Mouse (Mus musculus) embryo, embryonic 10.5 days (tissue): Measurements from ENCODE around the gene Kpna1.
"Not testable (repeated sequence)": the region's sequence is repeated elsewhere in the genome, so short reads cannot be mapped to it uniquely, and the experiment has no call there.

Experiments
- DNase-seq: peaks from one replicate; pipeline ENCODE4 v3.0.0-alpha.2; 2015; ENCODE audit warnings: low spot score

The Kpna1 gene

DNA sequence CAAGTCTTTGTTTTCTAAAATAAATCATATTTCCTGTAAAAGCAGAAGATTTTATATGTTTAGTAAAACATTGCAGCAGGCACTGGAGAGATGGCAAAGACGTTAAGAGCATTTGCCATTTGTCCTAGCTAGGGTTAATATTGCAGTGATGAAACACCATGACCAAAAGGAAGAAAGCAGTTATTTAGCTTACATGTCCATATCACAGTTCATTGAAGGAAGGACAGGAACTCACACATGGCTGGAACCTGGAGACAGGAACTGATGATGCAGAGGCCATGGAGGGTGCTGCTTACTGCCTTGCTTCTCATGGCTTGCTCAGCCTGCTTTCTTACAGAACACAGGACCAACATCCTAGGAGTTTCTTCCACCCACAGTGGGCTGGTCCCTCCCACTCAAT, 13.8 kb downstream of the Kpna1 start:
- DNase-seq, result no peak

DNA sequence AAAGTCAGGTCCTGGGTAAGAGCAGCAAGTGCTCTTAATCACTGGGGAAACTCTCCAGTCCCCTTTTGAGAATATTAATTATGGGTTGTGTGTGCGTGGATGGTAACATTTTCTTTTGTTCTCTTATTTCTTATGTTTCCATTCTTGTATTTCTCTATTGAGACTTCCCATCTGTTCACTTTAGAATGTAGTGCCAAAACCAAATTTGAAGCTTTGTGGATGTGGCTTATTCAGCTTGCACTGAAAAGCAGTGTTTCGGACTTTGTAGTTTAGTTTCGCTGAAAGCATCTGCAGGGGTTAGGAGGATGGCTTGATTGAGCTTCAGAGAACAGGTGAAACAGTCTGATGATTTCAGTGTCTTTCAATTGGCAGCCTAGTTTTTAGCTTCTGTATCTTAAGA, 14.8 kb downstream of the Kpna1 start:
- DNase-seq, result no peak

DNA sequence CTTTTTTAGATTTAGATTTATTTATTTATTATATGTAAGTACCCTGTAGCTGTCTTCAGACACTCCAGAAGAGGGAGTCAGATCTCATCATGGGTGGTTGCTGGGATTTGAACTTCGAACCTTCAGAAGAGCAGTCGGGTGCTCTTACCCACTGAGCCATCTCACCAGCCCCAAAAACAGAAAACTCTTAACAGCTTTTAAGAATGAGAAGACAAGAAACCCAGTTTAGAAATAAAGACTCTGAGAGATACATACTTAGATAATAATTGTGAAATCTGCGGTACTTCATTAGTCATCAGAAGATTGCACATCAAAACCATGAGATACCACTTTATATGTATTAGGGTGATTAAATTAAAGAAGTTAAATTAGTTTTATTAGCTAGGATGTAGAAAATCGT, 20.3 kb downstream of the Kpna1 start:
- DNase-seq, result not testable (repeated sequence)

DNA sequence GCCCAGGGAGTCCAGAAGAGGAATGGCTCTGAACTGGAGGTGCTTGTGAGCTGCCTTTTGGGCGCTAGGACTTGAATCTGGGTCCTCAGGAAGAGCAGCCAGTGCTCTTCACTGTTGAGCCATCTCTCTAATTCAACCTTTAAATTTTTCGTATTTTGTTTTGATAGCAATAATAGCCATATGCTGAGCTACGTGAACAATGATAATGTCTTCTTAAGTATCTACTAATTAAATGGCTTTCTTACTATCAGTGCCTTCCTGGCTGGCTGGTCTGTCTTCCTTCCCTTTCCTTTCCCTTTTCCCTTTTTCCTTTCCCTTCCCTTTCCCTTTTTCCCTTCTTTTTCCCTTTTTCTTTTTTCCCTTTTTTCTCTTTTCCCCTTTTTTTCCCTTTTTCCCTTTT, 29.8 kb downstream of the Kpna1 start:
- DNase-seq, result no peak

DNA sequence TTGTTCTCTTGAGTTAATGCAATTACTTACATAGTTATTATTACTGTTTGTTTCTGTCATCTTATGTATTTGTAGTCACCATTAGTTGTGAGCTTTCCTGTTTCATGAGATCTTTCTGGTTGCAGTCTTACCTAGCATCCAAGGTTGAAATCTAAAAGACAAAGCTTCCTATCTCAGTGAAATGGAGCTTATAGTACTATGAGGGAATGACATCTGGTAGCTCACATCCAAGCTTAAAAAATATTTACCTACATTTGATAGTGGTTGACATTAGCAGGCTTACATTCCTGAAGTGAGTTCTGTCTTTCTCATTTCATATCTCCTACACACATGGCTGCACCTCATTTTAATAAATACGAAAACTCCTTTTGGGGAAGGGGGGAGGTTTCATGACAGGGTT, 37.8 kb downstream of the Kpna1 start:
- DNase-seq, result no peak

DNA sequence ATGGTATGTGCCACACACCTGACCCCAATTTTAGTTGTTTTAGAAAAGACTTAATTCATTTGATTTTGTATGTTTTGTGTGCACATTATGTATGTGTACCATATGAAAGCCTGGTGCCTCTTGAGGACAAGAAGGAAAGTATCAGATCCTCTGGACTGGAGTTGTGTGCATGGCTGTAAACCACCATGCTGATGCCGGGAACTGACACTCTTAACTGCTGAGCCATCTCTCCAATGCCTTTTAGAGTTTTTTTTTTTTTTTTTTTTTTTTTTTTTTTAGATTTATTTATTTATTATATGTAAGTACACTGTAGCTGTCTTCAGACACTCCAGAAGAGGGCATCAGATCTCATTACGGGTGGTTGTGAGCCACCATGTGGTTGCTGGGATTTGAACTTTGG, 49.6 kb downstream of the Kpna1 start:
- not testable (repeated sequence) for DNase-seq

DNA sequence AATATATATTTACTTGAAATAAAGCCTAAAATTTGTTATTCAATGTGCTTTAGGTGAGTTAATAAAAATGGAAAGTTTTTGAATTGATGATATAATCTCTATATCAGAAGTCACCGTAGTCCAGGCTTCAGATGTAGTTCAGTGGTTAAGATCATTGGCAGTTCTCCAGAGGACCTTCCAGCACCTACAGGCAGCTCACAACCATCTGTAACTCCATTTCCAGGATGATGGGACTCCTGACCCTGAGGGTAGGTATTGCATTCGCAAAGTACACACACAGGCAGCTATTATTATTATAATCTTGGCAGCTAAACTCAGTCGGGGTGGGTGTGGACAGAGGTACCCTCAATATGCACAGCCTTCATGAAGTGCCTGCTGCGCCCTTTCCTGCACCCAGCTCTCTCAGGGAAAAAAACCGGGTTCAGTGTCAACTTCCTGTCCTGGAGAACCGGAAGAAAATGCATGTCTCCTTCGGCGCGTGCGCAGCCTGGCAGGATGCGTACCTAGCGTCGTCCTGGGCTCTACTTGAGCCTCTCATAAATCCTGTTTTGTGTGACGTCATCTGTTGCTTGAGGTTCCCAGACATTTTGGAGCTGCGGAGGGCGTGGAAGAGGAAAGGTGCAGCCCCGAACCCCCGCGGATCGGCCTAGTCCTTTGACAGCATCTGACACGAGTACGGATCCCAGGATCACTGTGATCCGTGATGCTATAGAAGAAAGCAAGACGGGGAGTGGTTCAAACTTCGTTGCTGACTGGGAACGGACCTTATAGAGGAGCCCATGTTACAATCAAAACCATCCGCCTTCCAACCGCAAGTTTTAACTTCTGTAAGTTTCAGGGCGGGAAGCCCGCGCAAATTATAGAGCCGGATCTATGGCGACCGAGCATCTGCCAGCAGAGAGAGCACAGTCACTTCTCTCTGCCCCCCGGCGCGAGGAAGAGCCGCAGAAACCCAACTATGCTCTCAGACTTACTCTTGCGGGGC, 62.4 kb downstream of the Kpna1 start, which contains the start of gene Wdr5b:
Gene Wdr5b, plus strand, starts transcription at position 551 of the 985 bp plus-strand sequence.
- peak; percentile 98 for DNase-seq

DNA sequence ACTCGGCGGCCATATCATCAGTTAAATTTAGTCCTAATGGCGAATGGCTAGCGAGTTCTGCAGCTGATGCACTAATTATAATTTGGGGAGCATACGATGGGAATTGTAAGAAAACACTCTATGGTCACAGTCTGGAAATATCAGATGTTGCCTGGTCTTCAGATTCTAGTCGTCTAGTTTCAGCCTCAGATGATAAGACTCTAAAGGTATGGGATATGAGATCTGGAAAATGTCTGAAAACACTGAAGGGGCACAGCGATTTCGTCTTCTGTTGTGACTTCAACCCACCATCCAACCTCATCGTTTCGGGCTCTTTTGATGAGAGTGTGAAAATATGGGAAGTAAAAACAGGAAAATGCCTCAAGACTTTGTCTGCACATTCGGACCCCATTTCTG, 63.1 kb downstream of the Kpna1 start:
- no peak for DNase-seq

DNA sequence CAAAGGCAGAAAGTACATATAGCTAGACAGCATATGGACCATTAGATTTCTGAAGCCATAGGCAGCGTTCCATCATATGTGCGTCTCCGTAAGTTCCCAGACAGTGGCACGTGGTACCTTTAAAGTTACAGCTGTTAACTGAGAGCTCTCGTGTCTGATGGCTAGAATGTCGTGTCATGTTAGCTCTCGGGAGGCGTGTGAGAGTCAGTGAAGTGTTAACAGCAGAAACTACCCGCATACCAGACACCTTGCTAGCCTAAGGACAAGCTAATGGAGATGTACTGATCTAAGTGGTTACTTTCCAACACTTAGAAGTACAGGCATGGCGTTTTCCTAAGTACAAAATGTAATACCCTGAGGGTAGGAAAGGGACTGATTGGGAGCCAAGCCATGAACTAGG, 64.5 kb downstream of the Kpna1 start:
- DNase-seq, result no peak

DNA sequence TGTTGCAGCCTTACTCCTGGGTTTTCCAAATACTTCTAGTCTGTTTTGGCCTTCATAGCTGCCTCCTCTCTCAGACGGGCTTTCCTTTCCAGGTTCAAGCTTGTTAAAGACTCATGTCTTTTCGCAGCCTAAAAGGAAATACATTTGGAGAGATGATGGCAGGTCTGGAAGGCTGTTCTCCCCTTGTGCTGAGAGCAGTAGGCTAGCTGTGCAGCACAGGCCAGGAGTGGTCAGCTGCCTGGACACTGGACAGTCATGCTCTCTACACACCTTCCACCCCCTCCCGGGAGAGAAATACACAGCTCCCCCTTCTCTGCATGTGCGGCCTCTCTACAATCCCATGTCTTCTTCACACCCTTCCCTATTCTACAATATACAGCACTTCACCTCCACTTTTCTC, 65.4 kb downstream of the Kpna1 start:
- DNase-seq, result no peak

DNA sequence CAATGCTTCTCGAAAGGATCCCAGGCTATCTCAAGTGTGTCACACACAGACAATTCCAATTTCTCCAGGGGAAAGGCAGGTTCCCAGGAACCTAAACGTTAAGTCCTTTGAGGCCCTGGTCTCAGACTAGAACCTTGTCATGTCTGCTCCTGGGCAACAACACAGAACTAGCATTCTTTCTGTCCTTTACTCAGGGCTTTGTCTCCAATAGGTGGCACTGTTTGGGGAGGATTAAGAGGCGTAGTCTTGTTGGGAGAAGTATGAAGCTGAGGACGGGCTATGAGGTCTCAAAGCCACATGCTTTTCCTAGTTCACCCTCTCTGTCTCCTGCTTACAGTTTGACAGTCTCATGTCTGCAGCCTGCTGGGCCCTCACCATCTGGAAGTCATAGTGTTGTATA, 69.0 kb downstream of the Kpna1 start:
- no peak for DNase-seq

DNA sequence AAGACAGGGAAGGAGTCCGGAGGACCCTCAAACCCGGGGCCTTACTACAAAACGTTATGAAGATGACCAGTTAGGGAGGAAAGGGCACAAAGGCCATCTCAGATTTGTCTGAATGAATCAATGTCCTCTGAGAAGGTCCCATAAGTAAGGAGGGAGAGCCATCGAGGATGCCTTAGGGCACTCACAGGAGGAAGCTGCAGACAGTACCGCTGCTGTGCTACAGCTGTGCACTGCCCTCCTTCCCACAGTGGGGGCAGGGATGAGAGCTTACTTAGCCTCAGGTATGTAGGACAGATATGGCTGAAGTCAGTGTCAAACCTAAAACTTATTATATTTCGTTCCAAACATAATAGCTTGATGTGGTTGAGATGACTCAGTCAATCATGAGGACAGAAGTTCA, 72.9 kb downstream of the Kpna1 start:
- no peak for DNase-seq

DNA sequence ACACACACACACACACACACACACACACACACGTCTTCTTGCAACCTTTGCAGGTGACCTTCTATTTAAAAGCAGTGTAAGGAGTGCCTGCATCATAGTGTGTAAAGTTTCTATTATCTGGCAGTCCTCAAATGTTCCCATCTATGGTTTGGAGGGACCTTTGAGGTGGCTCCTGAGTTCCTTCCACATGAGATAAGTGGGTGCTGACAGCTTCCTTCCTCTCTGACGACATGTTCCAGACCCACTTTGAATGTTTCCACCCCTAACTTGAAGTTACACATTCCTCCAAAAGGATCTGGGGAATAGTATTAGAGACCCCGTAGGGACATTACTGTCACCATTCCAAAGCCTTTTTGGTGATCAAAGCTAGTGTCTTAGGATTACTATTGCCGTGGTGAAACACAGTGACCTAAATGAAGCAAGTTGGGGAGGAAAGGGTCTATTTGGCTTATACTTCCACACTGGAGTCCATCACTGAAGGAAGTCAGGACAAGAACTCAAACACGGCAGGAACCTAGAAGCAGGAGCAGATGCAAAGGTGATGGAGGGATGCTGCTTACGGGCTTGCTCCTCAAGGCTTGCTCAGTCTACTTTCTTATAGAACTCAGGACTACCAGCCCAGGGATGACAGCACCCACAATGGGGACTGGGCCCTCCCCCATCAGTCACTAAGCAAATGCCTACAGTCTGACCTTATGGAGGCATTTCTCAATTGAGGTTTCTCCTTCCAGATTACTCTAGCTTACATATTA, 75.2 kb downstream of the Kpna1 start:
- no peak for DNase-seq

DNA sequence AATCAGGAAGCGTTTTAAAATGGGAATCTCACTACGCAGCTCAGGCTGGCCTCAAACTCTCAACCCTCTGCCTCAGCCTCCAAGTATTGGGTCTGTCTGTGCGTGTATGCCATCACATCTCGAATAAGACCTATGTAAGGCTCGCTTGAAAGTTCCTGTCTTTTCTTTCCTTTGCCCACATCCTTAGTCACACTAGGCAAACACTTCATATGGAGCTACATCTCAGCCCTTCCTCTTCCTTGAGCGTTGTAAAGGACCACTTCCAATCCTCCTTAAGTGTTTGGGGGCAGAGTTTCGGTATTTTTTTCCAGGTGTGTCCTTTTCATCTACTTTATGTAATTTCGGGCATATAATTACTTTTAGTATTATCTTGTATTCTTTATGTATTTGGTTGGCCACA, 76.4 kb downstream of the Kpna1 start:
- DNase-seq, result no peak

DNA sequence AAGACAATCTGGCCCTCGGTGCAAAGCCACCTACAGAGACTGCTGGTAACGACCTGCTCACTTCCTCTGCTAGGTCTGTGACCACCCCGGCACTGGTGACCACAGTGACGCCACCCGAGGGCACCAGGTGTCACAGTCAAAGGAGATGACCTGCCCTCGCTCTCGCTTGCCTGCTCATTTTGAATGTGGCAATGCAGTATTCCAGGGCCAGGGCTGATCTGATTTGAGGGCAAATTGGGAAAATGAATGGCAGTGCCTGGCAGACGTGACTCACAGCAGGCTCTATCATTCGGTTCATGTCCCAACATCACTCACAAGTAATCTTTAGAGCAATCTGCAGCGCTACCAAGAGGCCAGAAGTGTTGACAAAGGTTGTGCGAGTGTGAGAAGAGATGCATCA, 77.9 kb downstream of the Kpna1 start:
- no peak for DNase-seq

DNA sequence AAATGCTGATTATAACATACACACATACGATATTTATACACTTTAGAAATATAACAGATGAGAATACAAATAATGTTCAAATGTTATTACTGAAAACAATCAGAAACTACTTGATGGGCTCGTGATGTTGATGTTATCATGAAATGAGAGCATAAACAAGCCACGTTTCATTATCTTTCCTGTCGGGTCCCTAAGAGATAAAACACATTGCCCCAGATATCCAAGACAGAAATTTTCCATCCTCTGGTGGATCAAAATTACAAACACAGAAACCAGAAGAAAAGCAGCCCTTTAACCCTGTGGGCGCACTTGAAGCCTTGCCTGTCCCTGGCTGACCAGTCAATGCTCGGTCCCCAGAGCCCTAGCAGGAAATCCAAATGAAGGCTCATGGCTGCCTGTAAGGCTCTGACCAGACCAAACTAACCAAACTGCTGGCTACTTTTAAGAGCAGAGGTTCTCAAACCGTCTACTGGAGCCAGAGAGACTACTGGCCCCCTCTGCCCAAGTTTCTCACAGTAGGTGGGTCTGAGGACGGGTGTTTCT, 79.5 kb downstream of the Kpna1 start:
- no peak for DNase-seq

DNA sequence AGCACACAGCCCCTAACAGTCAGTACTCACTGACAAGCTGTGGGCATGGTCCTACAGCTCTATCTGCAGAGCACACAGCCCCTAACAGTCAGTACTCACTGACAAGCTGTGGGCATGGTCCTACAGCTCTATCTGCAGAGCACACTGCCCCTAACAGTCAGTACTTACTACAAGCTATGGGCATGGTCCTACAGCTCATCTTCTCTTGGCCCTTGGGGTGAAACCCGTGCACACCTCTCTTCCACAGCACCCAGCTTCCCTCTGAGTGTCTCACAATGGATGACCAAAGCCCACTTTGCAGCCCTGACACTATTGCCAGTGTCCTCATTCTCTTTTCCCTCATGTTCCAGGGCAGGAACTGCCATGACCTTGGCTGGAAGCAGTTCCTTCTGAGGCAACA, 84.0 kb downstream of the Kpna1 start:
- DNase-seq, result not testable (repeated sequence)

DNA sequence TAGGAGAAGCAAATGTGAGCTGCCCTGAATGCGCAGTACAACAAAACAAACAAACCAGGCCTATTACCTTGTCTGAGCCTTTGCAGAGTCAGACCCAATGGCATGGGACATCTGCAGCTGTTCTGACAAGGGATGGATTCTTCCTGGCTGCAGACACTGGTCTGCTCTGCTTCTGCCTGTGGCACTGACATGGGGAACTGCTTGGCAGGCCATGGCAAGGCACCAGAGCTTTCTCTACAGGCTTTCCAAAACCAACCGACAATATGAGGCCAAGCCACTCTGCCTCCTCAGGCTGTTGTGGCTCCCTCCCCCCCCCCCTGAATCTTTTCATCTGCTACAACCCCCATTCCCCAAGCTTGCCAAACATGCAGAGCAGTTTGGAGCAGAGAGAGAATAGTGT, 84.8 kb downstream of the Kpna1 start:
- DNase-seq, result no peak

DNA sequence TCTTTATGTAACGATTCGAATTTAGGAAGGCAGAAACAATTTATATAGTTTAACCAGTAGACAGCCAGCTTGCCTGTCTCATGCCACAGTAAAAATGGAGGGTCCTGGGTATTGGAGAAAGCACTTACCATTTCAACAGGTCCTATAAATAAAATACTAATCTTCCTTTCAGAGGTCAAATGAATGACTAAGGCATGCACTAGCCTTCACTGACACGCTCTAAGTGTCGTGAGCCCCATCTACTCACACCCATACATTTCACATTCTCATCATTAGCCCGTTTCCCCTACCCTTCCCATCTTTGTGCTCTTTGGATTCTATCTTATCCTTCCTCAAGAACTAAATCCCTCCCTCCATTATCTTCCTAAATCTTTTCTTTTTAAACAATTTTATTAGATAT, 86.4 kb downstream of the Kpna1 start:
- DNase-seq, result no peak

DNA sequence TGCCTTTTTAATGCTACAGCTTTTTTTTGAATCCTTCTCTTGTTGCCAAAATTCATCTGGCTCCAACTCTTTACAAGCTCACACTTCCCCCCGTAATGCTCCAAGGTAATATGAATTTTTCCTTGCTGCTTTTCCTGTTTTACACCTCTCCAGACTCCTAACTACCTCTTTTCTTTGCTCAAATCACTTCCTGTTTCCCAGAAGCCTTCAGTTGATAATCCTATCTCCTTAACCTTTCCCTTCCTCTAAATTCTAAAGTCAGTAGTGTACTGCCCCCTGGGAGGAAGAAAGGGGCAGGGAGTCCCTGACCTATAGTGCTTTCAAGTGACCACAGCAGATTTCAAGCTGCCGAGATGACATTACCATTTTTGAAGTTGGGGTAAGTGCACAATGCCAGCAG, 89.1 kb downstream of the Kpna1 start:
- DNase-seq, result no peak

DNA sequence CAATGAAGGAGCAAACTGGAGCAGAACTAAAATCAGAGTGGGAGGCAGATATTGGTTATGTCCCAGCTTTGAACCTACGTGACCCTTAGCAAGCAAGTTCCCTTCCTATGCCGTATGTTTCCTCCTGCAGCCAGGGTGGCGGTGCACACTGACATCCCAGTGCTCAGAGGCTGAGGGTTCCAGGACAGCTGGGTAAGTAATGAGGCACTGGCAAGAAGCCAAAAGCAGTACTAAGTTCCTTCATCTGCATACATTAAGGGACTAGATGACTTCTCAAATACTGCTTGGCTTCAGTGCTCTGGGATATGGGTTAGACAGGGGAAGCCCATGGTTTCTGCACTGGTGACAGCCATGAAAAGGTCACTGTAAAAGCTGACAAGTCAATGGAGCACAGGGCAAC, 89.8 kb downstream of the Kpna1 start:
- DNase-seq, result no peak

DNA sequence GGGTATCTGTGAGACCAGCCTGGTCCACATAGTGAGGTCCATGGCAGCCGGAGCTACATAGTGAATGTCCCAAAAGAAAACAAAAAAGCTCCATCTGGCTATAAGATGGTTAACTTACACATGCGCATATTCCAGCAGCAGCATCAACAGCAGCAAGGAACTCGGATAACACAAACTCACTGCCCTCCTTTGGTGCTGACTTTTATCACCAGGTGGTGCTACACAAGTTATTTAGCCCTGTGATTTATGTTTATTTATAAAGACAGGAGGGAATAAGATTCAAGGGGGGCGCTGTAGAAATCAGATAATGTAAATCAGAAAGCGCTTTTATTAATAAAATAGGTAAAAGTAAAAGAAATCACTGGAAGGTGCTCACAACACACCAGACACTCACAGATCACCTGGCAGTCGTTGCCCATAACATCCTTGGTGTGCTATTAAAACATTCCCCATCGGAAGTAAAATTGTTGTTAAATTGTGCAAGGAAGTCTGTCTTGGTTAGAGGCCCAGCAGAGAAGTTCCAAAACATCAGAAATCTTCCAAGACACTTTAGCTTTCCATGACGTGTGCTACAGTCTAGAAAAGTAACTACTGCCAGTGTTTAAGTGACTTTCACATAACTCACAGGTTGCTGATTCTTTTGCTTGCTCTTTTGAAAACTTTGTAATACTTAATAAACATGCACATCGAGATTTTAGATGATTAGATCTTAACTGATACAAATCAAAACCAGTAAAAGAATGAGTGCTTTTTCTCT, 91.4 kb downstream of the Kpna1 start:
- DNase-seq, result peak; percentile 37
